Mouse (Mus musculus) kidney, embryonic 14.5 days (tissue): ENCODE data around the gene Eif4e. TPM values are rescaled to one million over a fixed set of nuclear protein-coding genes. Genes with fewer than 3 reads are reported as not detected.

Source experiments
- ATAC-seq: fragments of 200-750 bp; cut with Nextera tagmentation; 2 replicates; pipeline ENCODE4 v1.8.0; 2017; ENCODE audit warnings: moderate number of reproducible peaks, mild to moderate bottlenecking, moderate TSS enrichment, moderate library complexity; ENCODE audit not compliant: low FRiP score, low TSS enrichment
- H3K27ac ChIP-seq: fragments of 300-500 bp; sonication (generic); 2 replicates; pipeline ENCODE4 v1.5.1; 2014; ENCODE audit warnings: low read depth, mild to moderate bottlenecking, low read length, moderate library complexity, mixed read lengths
- H3K27me3 ChIP-seq: fragments of 300-500 bp; sonication (generic); 2 replicates; pipeline ENCODE4 v1.6.1; 2014; ENCODE audit warnings: mild to moderate bottlenecking, low read length; ENCODE audit not compliant: control insufficient read depth, insufficient read depth
- H3K36me3 ChIP-seq: fragments of 300-500 bp; sonication (generic); 2 replicates; pipeline ENCODE4 v1.6.1; 2014; ENCODE audit warnings: low read length, mixed read lengths; ENCODE audit not compliant: control insufficient read depth, insufficient read depth
- H3K4me1 ChIP-seq: fragments of 300-500 bp; sonication (generic); 2 replicates; pipeline ENCODE4 v1.6.1; 2014; ENCODE audit warnings: low read length, mixed read lengths; ENCODE audit not compliant: control insufficient read depth, insufficient read depth
- H3K4me2 ChIP-seq: fragments of 300-500 bp; sonication (generic); replicated peaks from 2 replicates; pipeline ENCODE4 v1.6.1; 2014; ENCODE audit warnings: low read depth, mild to moderate bottlenecking, low read length
- H3K4me3 ChIP-seq: fragments of 300-500 bp; sonication (generic); 2 replicates; pipeline ENCODE4 v1.5.1; 2014; ENCODE audit warnings: mild to moderate bottlenecking, low read length
- H3K9ac ChIP-seq: fragments of 300-500 bp; sonication (generic); 2 replicates; pipeline ENCODE4 v1.6.1; 2014; ENCODE audit warnings: low read depth, mild to moderate bottlenecking, low read length, moderate library complexity
- H3K9me3 ChIP-seq: fragments of 300-500 bp; sonication (generic); 2 replicates; pipeline ENCODE4 v1.6.1; 2016; ENCODE audit warnings: low read length; ENCODE audit not compliant: control insufficient read depth
- WGBS: fragments of 180-500 bp; shearing (Covaris S2); extraction: QIAGEN DNeasy Blood & Tissue Kit; methylation state at CpG from one replicate; pipeline ENCODE4 v1.1.7; 2014; 5-methylcytosine and 5-hydroxymethylcytosine counted together
- polyA plus RNA-seq: library from polyadenylated mRNA; unstranded; fragments of >200 nt; fragmentation: Nextera tagmentation; extraction: Ambion mirVana; gene quantifications from 2 replicates; pipeline ENCODE4 v1.2.1, GENCODE M21; 2014

Gene Eif4e
- polyA plus RNA-seq, 1 experiment from 2014 or later: 426 TPM

DNA sequence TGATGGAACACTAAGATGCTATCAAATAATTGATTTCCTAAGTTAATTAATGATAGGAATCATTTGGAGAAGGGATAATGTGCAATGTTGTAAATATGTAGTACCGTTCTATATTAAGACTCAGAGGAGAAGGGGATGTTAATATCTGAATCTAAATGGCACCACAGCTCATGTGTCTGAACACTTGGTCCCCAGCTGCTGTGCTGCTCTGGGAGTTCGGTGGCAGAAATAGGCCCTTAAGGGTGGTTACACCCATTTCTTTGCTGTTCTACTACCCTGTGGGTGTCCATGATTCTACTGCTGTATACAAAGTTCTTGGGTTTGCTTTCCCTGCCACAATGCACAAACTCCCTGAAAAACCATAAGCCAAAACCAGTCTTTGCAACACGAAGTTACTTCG, 61.2 kb downstream of the Eif4e start:
- H3K4me2 ChIP-seq: no peak overlapping the region
- no peaks in the 10 kb centered on the region for H3K36me3 ChIP-seq
- H3K4me3 ChIP-seq: no peak overlapping the region
- H3K27ac ChIP-seq: no peak overlapping the region
- no peaks in the 10 kb centered on the region for H3K27me3 ChIP-seq
- 89% methylated on average over 4 of the region's 4 CpGs for WGBS
- 0 out of 2 replicates have a peak, but pooled peaks cover 7% of the 10 kb centered on the region for H3K9me3 ChIP-seq
- ATAC-seq: no peak
- H3K4me1 ChIP-seq: no peaks in the 10 kb centered on the region
- no peak overlapping the region for H3K9ac ChIP-seq

DNA sequence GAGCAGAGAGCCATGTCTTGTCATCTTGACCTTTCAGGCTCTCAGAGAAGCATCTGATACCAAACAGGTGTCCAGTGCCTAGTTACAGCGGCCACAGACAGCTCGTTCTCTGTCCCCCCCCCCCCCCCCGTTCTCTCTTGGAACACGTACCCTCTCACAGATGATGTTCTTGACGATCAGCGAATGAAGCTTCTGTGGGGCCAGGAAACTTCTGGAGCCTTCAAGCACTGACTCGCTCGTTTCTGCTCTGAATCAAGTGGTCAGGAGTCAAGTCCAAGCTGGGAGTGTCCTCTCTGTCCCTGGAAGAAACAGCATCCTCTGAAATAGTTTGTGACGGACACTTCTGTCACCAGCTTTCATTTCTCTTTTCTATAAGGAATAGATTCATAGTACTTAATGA, 62.0 kb downstream of the Eif4e start:
- H3K27me3 ChIP-seq: no peaks in the 10 kb centered on the region

DNA sequence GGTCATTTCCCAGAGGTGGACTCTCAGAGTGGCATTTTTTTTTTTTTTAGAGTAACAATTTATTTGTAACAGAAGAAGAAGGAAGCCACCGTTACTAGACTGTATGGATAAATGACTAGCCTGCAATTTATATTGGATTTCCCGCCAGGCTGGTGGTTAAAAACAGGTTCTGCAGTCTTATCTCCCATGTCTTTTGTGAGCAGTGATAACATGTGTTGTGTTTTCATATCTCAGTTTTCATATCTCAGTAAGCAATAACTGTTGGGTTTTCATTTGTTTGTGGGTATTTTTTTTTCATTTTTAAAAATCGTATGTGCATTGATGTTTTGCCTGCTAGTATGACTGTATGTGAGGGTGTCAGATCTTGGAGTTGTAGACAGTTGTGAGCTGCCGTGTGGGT, 65.0 kb downstream of the Eif4e start:
- no peaks in the 10 kb centered on the region for H3K4me1 ChIP-seq
- no peaks in the 10 kb centered on the region for H3K36me3 ChIP-seq
- H3K27me3 ChIP-seq: no peaks in the 10 kb centered on the region
- no peak overlapping the region for H3K9ac ChIP-seq
- H3K27ac ChIP-seq: no peak overlapping the region
- no peak overlapping the region for H3K4me3 ChIP-seq
- no peak for ATAC-seq
- H3K9me3 ChIP-seq: no peaks in the 10 kb centered on the region
- H3K4me2 ChIP-seq: no peak overlapping the region
- WGBS: 94% methylated on average over 4 of the region's 4 CpGs

More for the DNA sequence above, 62.0 kb downstream of the Eif4e start:
- H3K9me3 ChIP-seq: 0 out of 2 replicates have a peak, but pooled peaks cover 6% of the 10 kb centered on the region
- no peak for ATAC-seq
- H3K9ac ChIP-seq: no peak overlapping the region
- no peak overlapping the region for H3K4me2 ChIP-seq
- WGBS: 70% methylated on average over 9 of the region's 9 CpGs
- H3K4me1 ChIP-seq: no peaks in the 10 kb centered on the region
- no peak overlapping the region for H3K4me3 ChIP-seq
- H3K36me3 ChIP-seq: no peaks in the 10 kb centered on the region
- no peak overlapping the region for H3K27ac ChIP-seq

DNA sequence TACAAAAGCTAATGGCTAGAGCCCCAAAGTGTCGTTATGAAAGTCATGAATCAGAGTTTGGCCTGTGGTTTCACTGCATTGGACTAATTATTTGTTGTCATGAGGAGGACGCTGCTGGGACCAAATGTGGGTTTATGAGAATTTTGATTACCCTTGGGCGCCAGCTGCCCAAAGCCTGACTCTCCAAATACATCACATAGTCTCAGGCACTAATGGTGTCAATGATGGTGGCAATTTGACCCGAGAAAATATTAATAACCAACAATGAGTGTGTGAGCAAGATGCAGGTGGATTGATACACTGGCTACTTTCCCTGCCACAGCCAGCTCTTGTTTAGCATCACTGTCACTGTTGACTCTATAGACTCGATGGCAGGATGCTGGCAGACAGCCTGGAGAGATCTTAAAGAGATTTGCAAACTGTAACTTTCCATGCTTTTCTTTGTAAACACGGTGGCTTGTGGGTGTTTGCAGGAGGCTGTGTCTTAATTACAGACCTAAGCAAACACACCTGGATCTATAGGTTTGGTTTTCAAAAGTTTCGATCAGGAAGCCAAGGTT, 65.9 kb downstream of the Eif4e start:
- 80% methylated on average over 7 of the region's 7 CpGs for WGBS
- Histone ChIP-seq H3K27ac (no peak overlapping the region), H3K9ac (no peak overlapping the region), H3K4me3 (no peak overlapping the region), H3K36me3 (no peaks in the 10 kb centered on the region), H3K27me3 (no peaks in the 10 kb centered on the region), H3K9me3 (no peaks in the 10 kb centered on the region), H3K4me2 (no peak overlapping the region), H3K4me1 (no peaks in the 10 kb centered on the region)
- ATAC-seq: no peak

DNA sequence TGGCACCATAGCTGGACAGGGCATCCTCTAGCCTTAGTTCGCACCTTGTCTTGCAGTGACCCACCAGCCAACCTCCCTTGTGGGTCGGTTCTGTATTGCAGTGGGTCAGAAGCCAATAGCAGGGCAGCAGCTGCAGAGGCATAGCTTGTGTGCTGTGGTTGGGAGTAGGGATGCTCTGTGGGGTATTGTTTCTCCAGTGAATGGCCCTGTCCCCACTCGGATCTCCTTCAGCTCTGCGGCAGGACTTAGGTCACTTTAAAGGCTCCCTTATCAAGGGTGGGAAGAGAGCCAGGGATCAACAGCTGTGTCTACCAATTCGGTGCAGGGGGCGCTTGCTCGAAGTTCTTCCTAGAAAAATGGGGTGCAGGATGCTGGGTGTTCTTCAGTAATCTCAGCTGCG, 67.2 kb downstream of the Eif4e start:
- H3K27me3 ChIP-seq: no peaks in the 10 kb centered on the region
- H3K4me1 ChIP-seq: no peaks in the 10 kb centered on the region
- 82% methylated on average over 8 of the region's 8 CpGs for WGBS
- no peak for ATAC-seq
- H3K9ac ChIP-seq: no peak overlapping the region
- no peak overlapping the region for H3K4me2 ChIP-seq
- H3K9me3 ChIP-seq: no peaks in the 10 kb centered on the region
- H3K4me3 ChIP-seq: no peak overlapping the region
- no peaks in the 10 kb centered on the region for H3K36me3 ChIP-seq
- H3K27ac ChIP-seq: no peak overlapping the region

DNA sequence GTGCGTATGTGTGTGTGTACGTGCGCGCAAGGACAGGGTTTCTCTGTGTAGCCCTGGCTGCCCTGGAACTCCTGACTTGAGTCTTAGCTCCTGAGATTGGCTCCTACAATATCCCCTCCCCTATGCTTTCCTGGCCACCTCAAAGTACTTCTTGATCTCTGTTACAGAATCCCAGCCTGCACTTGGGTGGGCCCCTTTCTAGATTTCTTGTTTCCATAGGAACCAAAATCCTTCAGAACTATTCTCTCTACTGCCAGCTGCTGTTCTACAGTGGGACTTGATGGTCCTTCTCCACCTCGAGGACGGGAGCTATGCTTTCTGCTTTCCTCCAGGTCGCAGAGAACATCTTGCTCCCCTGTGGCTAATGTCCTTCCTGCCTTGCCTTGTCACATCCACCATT, 67.9 kb downstream of the Eif4e start:
- ATAC-seq: no peak
- no peak overlapping the region for H3K4me3 ChIP-seq
- no peaks in the 10 kb centered on the region for H3K4me1 ChIP-seq
- no peaks in the 10 kb centered on the region for H3K9me3 ChIP-seq
- H3K36me3 ChIP-seq: no peaks in the 10 kb centered on the region
- no peak overlapping the region for H3K27ac ChIP-seq
- H3K4me2 ChIP-seq: no peak overlapping the region
- no peak overlapping the region for H3K9ac ChIP-seq
- H3K27me3 ChIP-seq: no peaks in the 10 kb centered on the region
- WGBS: 85% methylated on average over 7 of the region's 7 CpGs

DNA sequence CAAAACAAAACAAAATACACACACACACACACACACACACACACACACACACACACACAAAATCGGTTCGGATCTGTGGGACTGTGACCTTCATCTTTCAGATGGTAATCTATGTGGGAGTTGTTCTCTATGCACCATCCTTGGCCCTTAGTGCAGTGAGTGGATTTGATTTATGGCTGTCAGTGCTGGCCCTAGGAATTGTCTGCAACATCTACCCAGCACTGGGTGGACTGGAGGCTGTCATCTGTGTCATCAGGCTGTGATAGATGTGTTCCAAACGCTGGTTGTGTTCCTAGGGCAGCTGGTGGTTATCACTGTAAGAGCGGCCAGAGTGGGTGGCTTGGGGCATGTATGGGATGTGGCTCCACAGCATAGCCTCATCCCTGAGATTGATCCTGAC, 75.1 kb downstream of the Eif4e start:
- Histone ChIP-seq H3K27ac (no peak overlapping the region), H3K36me3 (no peaks in the 10 kb centered on the region), H3K27me3 (no peaks in the 10 kb centered on the region), H3K9me3 (no peaks in the 10 kb centered on the region), H3K4me2 (no peak overlapping the region), H3K4me3 (no peak overlapping the region), H3K4me1 (0 out of 2 replicates have a peak, but pooled peaks cover 5% of the 10 kb centered on the region), H3K9ac (no peak overlapping the region)
- ATAC-seq: peak; percentile 76; the same call in 1 of the 2 replicates
- WGBS: 31% methylated on average over 4 of the region's 4 CpGs

DNA sequence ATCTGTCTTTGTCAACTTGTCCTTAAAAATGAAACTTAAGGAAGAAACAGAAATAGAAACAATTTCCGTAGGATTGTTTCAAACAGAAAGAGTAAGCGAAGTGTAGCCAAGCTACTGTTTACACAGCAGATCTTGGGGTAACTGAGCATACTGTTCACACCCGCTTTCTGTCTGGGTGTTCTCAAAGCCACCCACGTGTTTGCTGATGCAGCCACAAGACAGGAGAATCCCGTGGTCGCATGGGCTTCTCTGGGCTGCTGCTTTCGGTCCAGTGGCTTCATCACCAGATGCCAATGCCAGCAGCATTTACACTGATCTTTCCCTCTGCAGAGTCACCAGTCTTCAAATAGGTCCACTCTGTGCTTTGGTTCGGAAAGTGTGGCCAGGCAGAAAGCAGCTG, 79.2 kb downstream of the Eif4e start:
- no peak for ATAC-seq

DNA sequence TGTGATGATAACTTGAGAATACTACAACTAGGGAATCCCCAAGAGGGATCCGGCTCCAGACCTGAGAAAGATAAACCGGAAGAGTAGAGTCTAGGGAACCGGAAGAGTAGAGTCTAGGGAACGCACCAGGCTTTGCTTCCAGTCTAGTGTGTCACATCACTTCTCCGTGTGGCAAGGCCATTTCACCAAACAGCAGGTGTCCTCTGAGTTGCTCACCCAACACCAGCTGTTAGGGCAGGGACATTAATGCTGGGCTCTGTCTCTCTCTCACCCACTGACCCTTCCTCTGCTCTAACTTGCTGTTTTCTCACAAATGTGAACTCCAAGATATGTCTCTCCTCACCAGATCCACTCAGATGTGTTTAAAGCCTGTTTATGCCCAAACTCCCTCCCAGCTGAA, 82.7 kb downstream of the Eif4e start:
- WGBS: 77% methylated on average over 5 of the region's 5 CpGs
- 0 out of 2 replicates have a peak, but pooled peaks cover 5% of the 10 kb centered on the region for H3K4me1 ChIP-seq
- no peak overlapping the region for H3K27ac ChIP-seq
- no peaks in the 10 kb centered on the region for H3K36me3 ChIP-seq
- no peak overlapping the region for H3K4me2 ChIP-seq
- H3K9me3 ChIP-seq: no peaks in the 10 kb centered on the region
- ATAC-seq: no peak
- no peak overlapping the region for H3K9ac ChIP-seq
- no peaks in the 10 kb centered on the region for H3K27me3 ChIP-seq
- H3K4me3 ChIP-seq: no peak overlapping the region

More for the DNA sequence above, 79.2 kb downstream of the Eif4e start:
- H3K4me2 ChIP-seq: no peak overlapping the region
- no peaks in the 10 kb centered on the region for H3K36me3 ChIP-seq
- H3K9ac ChIP-seq: no peak overlapping the region
- H3K4me3 ChIP-seq: no peak overlapping the region
- H3K9me3 ChIP-seq: no peaks in the 10 kb centered on the region
- no peaks in the 10 kb centered on the region for H3K27me3 ChIP-seq
- 38% methylated on average over 8 of the region's 8 CpGs for WGBS
- 0 out of 2 replicates have a peak, but pooled peaks cover 5% of the 10 kb centered on the region for H3K4me1 ChIP-seq
- H3K27ac ChIP-seq: no peak overlapping the region
